Mouse (Mus musculus) myocyte (in vitro differentiated cells): ENCODE measurements around the gene Stard3nl. TPM values are rescaled to one million over a fixed set of nuclear protein-coding genes. Genes with fewer than 3 reads are reported as not detected.

Experiments used
- H3K27me3 ChIP-seq: one replicate; pipeline ENCODE4 v1.6.1; 2011; ENCODE audit not compliant: control insufficient read depth, insufficient read depth, insufficient read length
- H3K36me3 ChIP-seq: one replicate; pipeline ENCODE4 v1.6.1; 2011; ENCODE audit not compliant: control insufficient read depth, insufficient read depth
- H3K4me2 ChIP-seq: one replicate; pipeline ENCODE4 v1.6.1; 2011; ENCODE audit warnings: low read depth, control low read depth
- H3K4me3 ChIP-seq: one replicate; pipeline ENCODE4 v1.5.1; 2011; ENCODE audit warnings: mild to moderate bottlenecking, control low read depth, moderate library complexity
- H3K79me2 ChIP-seq: one replicate; pipeline ENCODE4 v1.6.1; 2011; ENCODE audit not compliant: control insufficient read depth, insufficient read depth
- H3ac ChIP-seq: one replicate; pipeline ENCODE4 v1.6.1; 2011; ENCODE audit not compliant: control insufficient read depth, insufficient read length
- CEBPB ChIP-seq: IDR thresholded peaks from 2 replicates; pipeline ENCODE4 v1.6.1; 2011; ENCODE audit warnings: mild to moderate bottlenecking, moderate library complexity; ENCODE audit not compliant: poor library complexity, insufficient read depth, severe bottlenecking
- E2F4 ChIP-seq: IDR thresholded peaks from one replicate; pipeline ENCODE4 v1.6.1; 2011; ENCODE audit warnings: mild to moderate bottlenecking, control low read depth, moderate library complexity; ENCODE audit not compliant: insufficient read depth
- MAX ChIP-seq: IDR thresholded peaks from one replicate; pipeline ENCODE4 v1.6.1; 2011; ENCODE audit warnings: low read depth, mild to moderate bottlenecking, control low read depth
- MYOD1 ChIP-seq, 3 experiments: IDR thresholded peaks; one replicate each; pipeline ENCODE4 v1.6.1; 2011; ENCODE audit warnings: control low read depth in 2 of 3, low read depth in 2 of 3, mild to moderate bottlenecking in 2 of 3, moderate library complexity in 1 of 3; ENCODE audit not compliant: insufficient read length in 2 of 3, control insufficient read depth in 1 of 3
- MYOG ChIP-seq, 3 experiments: IDR thresholded peaks; one replicate each; pipeline ENCODE4 v1.6.1; 2011; ENCODE audit warnings: control low read depth in 2 of 3, low read depth in 2 of 3, mild to moderate bottlenecking in 2 of 3; ENCODE audit not compliant: insufficient read length in 2 of 3, control insufficient read depth in 1 of 3, insufficient read depth in 1 of 3
- POLR2A ChIP-seq: IDR thresholded peaks from one replicate; pipeline ENCODE4 v1.6.1; 2011; ENCODE audit warnings: low read depth, mild to moderate bottlenecking, control low read depth, moderate library complexity; ENCODE audit not compliant: insufficient read length
- POLR2AphosphoS2 ChIP-seq: IDR thresholded peaks from one replicate; pipeline ENCODE4 v1.6.1; 2011; ENCODE audit warnings: low read depth, control low read depth; ENCODE audit not compliant: insufficient read length
- REST ChIP-seq: IDR thresholded peaks from one replicate; pipeline ENCODE4 v1.6.1; 2011; ENCODE audit warnings: mild to moderate bottlenecking, control low read depth, moderate library complexity; ENCODE audit not compliant: insufficient read depth, insufficient read length
- SRF ChIP-seq: IDR thresholded peaks from one replicate; pipeline ENCODE4 v1.6.1; 2011; ENCODE audit warnings: low read depth; ENCODE audit not compliant: control insufficient read depth, insufficient read length
- TCF12 ChIP-seq: IDR thresholded peaks from one replicate; pipeline ENCODE4 v1.6.1; 2011; ENCODE audit warnings: mild to moderate bottlenecking, control low read depth; ENCODE audit not compliant: poor library complexity, insufficient read depth, severe bottlenecking
- TCF3 ChIP-seq: IDR thresholded peaks from one replicate; pipeline ENCODE4 v1.6.1; 2011; ENCODE audit warnings: low read depth, control low read depth; ENCODE audit not compliant: insufficient read length
- USF1 ChIP-seq: IDR thresholded peaks from one replicate; pipeline ENCODE4 v1.6.1; 2011; ENCODE audit warnings: low read depth, mild to moderate bottlenecking, control low read depth, moderate library complexity
- polyA plus RNA-seq: library from polyadenylated mRNA; unstranded; fragments of >200 nt; fragmentation: generic; extraction: Trizol; gene quantifications from one replicate; pipeline ENCODE4 v1.2.1, GENCODE M21; 2012; ENCODE audit warnings: missing spikeins

The Stard3nl gene
- polyA plus RNA-seq, 1 experiment, result 25.7 TPM

DNA sequence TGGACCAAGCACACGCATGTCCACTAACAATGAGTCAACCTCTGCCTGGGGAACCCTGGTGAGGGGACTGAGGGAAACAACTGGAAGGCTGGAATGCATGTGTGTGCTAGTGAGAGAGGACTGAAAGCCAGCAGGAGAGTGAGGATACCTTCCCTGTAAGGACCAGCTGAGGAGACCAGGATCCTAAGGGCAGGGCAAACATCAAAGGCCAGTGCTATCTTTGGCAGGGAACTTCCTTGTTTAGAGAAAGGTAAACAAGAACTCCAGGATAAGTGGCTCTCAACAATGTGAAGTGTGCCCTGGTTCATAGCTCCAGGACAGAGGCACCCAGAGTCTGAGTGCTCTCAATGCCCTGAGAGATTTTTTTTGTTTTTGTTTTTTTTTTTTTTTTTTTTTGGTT, 6.2 kb downstream of the Stard3nl start:
- Histone ChIP-seq H3K4me3 (no peak overlapping the region), H3K36me3 (peaks cover 4% of the 10 kb centered on the region), H3K4me2 (no peak overlapping the region), H3K27me3 (no peaks in the 10 kb centered on the region), H3K79me2 (peaks cover 3% of the 10 kb centered on the region), H3ac (no peak overlapping the region)
- TF ChIP-seq MYOG (IDR thresholded peaks at IDR 0.05; ENCODE audit: control insufficient read depth in 1 of 3, insufficient read depth in 1 of 3, insufficient read length in 2 of 3, low read depth in 2 of 3), result no peak
- TF ChIP-seq POLR2AphosphoS2, result no peak
- no peak for TF ChIP-seq TCF3
- TF ChIP-seq SRF, result no peak
- no peak for TF ChIP-seq E2F4

DNA sequence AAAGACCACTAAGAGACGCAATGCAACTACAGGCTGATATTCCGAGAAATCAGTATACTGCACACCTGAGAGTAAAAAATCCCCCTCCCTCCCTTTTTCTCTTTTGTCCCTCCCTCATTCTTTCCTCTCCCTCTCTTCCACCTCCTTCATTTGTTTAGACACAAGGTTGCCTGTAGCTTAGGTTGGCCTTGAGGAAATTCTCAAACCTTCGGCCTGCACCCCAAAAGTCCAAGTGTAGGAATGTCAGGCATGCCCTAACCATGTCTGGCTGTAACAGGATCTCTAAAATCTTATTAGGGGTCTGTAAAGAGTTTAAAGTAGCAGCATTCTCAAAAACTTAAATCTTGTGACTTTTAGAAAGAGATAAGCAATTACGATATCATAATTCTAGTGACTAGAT, 10.4 kb downstream of the Stard3nl start:
- no peaks in the 10 kb centered on the region for H3K36me3 ChIP-seq
- H3K4me2 ChIP-seq, result no peak overlapping the region
- no peaks in the 10 kb centered on the region for H3K79me2 ChIP-seq
- no peaks in the 10 kb centered on the region for H3K27me3 ChIP-seq
- no peak overlapping the region for H3K4me3 ChIP-seq
- TF ChIP-seq POLR2AphosphoS2 (no peak), E2F4 (no peak), TCF12 (no peak), MAX (no peak), SRF (no peak), TCF3 (no peak), POLR2A (no peak), REST (no peak), MYOG (IDR thresholded peaks at IDR 0.05; ENCODE audit: control insufficient read depth in 1 of 3, insufficient read depth in 1 of 3, insufficient read length in 2 of 3, low read depth in 2 of 3) (no peak), USF1 (no peak), CEBPB (no peak), MYOD1 (IDR thresholded peaks at IDR 0.05; ENCODE audit: control insufficient read depth in 1 of 3, insufficient read length in 2 of 3, low read depth in 2 of 3) (no peak)
- H3ac ChIP-seq, result no peak overlapping the region

DNA sequence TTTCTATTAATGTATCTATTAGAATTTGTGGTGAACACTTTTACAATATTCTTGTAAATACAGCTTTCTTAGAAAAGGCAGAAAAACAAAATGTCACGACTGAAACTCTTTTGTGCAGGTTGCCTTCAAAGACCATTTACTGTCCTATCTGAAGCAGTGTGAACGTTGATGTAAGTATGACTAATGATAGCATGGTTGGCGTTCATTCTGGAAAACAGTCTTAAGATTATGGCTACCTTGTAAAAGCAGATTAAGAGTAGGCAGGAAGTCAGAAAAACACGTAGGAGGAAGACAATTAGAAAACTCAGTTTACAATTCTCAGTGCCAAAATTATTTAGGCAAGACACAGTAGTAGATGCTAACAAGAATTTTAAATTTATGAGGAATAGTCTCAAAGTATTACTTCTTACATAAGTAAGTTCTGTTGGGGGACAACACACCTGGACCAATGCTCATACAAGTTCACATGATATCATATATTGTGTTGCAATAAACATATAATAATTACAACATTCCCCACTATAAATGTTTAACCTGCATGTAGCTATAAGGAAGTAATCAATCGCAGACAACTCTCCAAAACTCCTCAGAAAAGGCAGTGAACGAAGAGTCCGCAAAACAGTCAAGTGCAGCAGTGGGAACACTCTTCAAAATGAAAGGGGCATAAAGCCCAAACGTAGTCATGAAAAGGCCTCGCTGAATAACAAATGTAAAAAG, 14.3 kb downstream of the Stard3nl start:
- Histone ChIP-seq H3K27me3 (no peaks in the 10 kb centered on the region), H3K36me3 (no peaks in the 10 kb centered on the region), H3ac (no peak overlapping the region), H3K4me2 (no peak overlapping the region), H3K4me3 (no peak overlapping the region), H3K79me2 (no peaks in the 10 kb centered on the region)
- TF ChIP-seq USF1, result no peak
- no peak for TF ChIP-seq SRF

DNA sequence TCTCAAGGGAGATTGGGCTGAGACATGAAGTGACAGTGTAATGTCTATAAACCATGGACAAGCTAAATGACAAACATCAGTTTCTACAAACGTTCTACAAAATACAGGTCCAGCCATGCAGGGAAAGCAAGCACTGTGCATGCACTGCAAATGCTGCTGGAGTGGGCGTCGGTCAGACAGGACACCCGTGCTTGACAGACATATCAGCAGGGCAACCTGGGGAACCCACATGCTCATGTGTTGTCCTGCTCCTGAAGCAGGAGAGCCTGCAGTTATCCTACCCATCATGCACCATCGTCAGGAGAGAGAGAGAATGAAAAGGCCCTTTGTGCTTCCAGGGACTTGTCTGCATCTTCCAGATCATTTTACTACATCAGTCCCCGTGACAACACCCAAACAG, 16.3 kb downstream of the Stard3nl start:
- no peak overlapping the region for H3K4me2 ChIP-seq
- no peaks in the 10 kb centered on the region for H3K27me3 ChIP-seq
- TF ChIP-seq CEBPB, result no peak
- TF ChIP-seq E2F4, result no peak
- no peak for TF ChIP-seq TCF12
- no peak for TF ChIP-seq POLR2A
- no peak for TF ChIP-seq REST
- TF ChIP-seq MAX, result no peak
- no peak overlapping the region for H3ac ChIP-seq
- no peak overlapping the region for H3K4me3 ChIP-seq
- no peaks in the 10 kb centered on the region for H3K36me3 ChIP-seq
- no peaks in the 10 kb centered on the region for H3K79me2 ChIP-seq

DNA sequence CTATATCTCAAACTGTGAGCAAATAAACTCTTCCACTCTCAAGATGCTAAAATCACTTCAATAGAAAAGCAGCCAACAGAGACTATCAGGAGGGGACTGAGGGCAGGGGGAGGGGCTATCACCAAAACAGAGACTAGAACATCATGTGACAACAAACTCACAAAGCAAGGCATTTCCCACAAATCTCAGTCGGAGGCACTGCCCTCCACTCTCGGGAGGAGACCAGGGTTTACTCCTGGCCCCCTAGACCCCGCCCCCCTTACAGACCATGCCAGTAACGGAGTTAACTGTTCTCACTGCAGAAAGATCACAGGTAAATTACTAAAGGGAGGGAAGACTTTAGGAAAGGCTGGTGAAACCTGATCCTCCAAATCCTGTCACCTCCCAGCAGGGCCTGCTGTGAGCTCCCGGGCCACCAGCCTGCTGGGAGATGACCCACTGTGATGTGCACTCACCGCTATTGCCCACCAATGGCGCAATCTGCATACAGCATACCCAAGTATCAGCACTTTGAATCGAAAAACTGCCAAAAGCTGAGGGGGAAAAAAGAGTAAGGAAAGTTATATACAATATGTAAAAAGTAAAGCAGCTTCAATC, 23.4 kb downstream of the Stard3nl start:
- Histone ChIP-seq H3K36me3 (no peaks in the 10 kb centered on the region), H3ac (no peak overlapping the region), H3K27me3 (no peaks in the 10 kb centered on the region), H3K79me2 (no peaks in the 10 kb centered on the region), H3K4me3 (no peak overlapping the region), H3K4me2 (no peak overlapping the region)
- no peak for TF ChIP-seq POLR2A
- TF ChIP-seq TCF12, result no peak
- no peak for TF ChIP-seq CEBPB
- TF ChIP-seq MAX, result no peak
- TF ChIP-seq POLR2AphosphoS2, result no peak
- no peak for TF ChIP-seq MYOD1 (IDR thresholded peaks at IDR 0.05; ENCODE audit: control insufficient read depth in 1 of 3, insufficient read length in 2 of 3, low read depth in 2 of 3)
- TF ChIP-seq MYOG (IDR thresholded peaks at IDR 0.05; ENCODE audit: control insufficient read depth in 1 of 3, insufficient read depth in 1 of 3, insufficient read length in 2 of 3, low read depth in 2 of 3), result no peak
- TF ChIP-seq SRF, result no peak
